In the genomic region with DNA sequence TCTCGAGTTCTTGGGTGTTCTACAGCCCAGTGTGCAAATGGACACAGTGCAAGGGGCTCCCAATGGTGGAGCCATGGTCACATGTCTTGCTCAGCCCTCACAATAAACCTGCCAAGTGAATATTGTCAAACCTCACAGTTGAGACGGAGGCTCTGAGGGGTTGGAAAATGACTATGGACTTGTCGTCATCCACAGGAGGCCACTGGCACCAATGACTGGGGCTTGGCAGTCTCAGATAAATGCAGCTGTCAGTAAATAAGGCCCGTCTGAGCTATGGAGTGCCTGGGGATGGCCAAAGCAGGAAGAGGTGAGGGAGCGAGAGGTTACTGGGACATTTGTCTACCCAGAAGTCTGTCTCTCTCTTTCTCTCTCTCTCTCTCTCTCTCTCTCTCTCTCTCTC, we compare ENCODE assay signal across 24 mouse cellular contexts. TPM values are rescaled to one million over a fixed set of nuclear protein-coding genes. Genes with fewer than 3 reads are reported as not detected.
DNase-seq lines count a peak whose midpoint lies in the region; ATAC-seq and TF ChIP-seq lines count a peak whose summit lies in the region.
"Had no signal": no experiment of that assay in that cellular context is flagged by ENCODE, and none has a peak within 500 bp of the region (broad histone marks: within the 10 kb centered on the region; RNA-seq: fewer than 3 reads in every experiment).

No protein-coding gene starts in this region.

- H3K9ac ChIP-seq in MEL (ENCODE audit: control insufficient read depth, low read depth, low read length, poor library complexity, severe bottlenecking) = no peak overlapping the region
- no peak overlapping the region for H3K9ac ChIP-seq in liver, postnatal 0 days (replicated peaks)
- H3K9ac ChIP-seq in kidney, embryonic 15.5 days = no peak overlapping the region
- H3K9ac ChIP-seq: forebrain, embryonic 13.5 days; hindbrain, embryonic 13.5 days; intestine, embryonic 15.5 days; liver, embryonic 15.5 days; neural tube, embryonic 12.5 days had no signal

- 71% methylated on average over 5 of the region's 5 CpGs for WGBS in lung, adult 2 months
- 36% methylated on average over 5 of the region's 5 CpGs for WGBS in liver, postnatal 0 days (ENCODE audit: insufficient replicate concordance)
- WGBS in kidney, embryonic 15.5 days = 82% methylated on average over 5 of the region's 5 CpGs

- H3K9me3 ChIP-seq in MEL (replicated peaks; ENCODE audit: insufficient read depth, low read length) = no peaks in the 10 kb centered on the region
- H3K9me3 ChIP-seq in liver, postnatal 0 days (ENCODE audit: low read length) = no peaks in the 10 kb centered on the region
- no peaks in the 10 kb centered on the region for H3K9me3 ChIP-seq in kidney, embryonic 15.5 days (replicated peaks)
- H3K9me3 ChIP-seq: embryonic facial prominence, embryonic 10.5 days; forebrain, embryonic 13.5 days; hindbrain, embryonic 13.5 days; intestine, embryonic 15.5 days; liver, embryonic 15.5 days; midbrain, embryonic 10.5 days; neural tube, embryonic 12.5 days had no signal

- H3K36me3 ChIP-seq in MEL (ENCODE audit: control insufficient read depth in 1 of 2, insufficient read depth in 2 of 2, low read length in 2 of 2) = peaks cover 15 to 46% of the 10 kb centered on the region in 2 experiments
- no peaks in the 10 kb centered on the region for H3K36me3 ChIP-seq in liver, postnatal 0 days (replicated peaks; ENCODE audit: insufficient read depth, low read length)
- no peaks in the 10 kb centered on the region for H3K36me3 ChIP-seq in kidney, embryonic 15.5 days
- H3K36me3 ChIP-seq: embryonic facial prominence, embryonic 10.5 days; hindbrain, embryonic 13.5 days; intestine, embryonic 15.5 days; liver, embryonic 15.5 days; midbrain, embryonic 10.5 days; neural tube, embryonic 12.5 days had no signal

- no peaks in the 10 kb centered on the region for H3K27me3 ChIP-seq in MEL (ENCODE audit: control insufficient read depth in 1 of 2, insufficient read depth in 2 of 2, low read length in 2 of 2)
- H3K27me3 ChIP-seq in liver, postnatal 0 days (ENCODE audit: insufficient read depth, low read length) = no peaks in the 10 kb centered on the region
- no peaks in the 10 kb centered on the region for H3K27me3 ChIP-seq in kidney, embryonic 15.5 days
- H3K27me3 ChIP-seq: forebrain, embryonic 13.5 days; hindbrain, embryonic 13.5 days; intestine, embryonic 15.5 days; neural tube, embryonic 12.5 days; Patski had no signal

- ATAC-seq in liver, postnatal 0 days = no peak
- no peak for ATAC-seq in kidney, embryonic 15.5 days (replicated peaks; ENCODE audit: low FRiP score)
- ATAC-seq: forebrain, embryonic 13.5 days; intestine, embryonic 15.5 days; Patski had no signal

- 0 out of 2 replicates have a peak, but pooled peaks cover 2% of the 10 kb centered on the region for H3K4me1 ChIP-seq in lung, adult 2 months (ENCODE audit: control insufficient read depth, insufficient read depth, low read length)
- H3K4me1 ChIP-seq in MEL (ENCODE audit: control insufficient read depth in 1 of 2, insufficient read depth in 2 of 2, low read length in 2 of 2) = peaks cover 21 to 46% of the 10 kb centered on the region in 2 experiments
- H3K4me1 ChIP-seq in liver, postnatal 0 days (ENCODE audit: insufficient read depth) = peaks cover 10% of the 10 kb centered on the region; the same call in 1 of the 2 replicates
- H3K4me1 ChIP-seq in kidney, embryonic 15.5 days = peaks cover 22% of the 10 kb centered on the region

- peak overlapping the region; percentile 13 for H3K4me3 ChIP-seq in lung, adult 2 months (replicated peaks; ENCODE audit: extremely low read depth, low read depth, low read length)
- H3K4me3 ChIP-seq in MEL (ENCODE audit: control insufficient read depth in 1 of 2, insufficient read depth in 1 of 2, low read depth in 2 of 2, low read length in 2 of 2) = no peak overlapping the region
- H3K4me3 ChIP-seq in liver, postnatal 0 days (ENCODE audit: low read depth, low read length) = no peak overlapping the region
- H3K4me3 ChIP-seq in kidney, embryonic 15.5 days (replicated peaks) = no peak overlapping the region
- H3K4me3 ChIP-seq: embryonic facial prominence, embryonic 10.5 days; forebrain, embryonic 13.5 days; hindbrain, embryonic 13.5 days; intestine, embryonic 15.5 days; liver, embryonic 15.5 days; midbrain, embryonic 10.5 days; neural tube, embryonic 12.5 days had no signal

- no peak for TF ChIP-seq CTCF in lung, adult 2 months (IDR thresholded peaks at IDR 0.05; ENCODE audit: insufficient read depth, low read length)
- TF ChIP-seq CTCF in MEL (IDR thresholded peaks at IDR 0.05 in 2 of 3, conservative IDR thresholded peaks at IDR 0.05 in 1 of 3; ENCODE audit: control insufficient read depth in 1 of 3, insufficient read depth in 1 of 3, low read depth in 2 of 3, low read length in 3 of 3, poor library complexity in 1 of 3, severe bottlenecking in 1 of 3) = no peak
- no peak for TF ChIP-seq CTCF in liver, postnatal 0 days (IDR thresholded peaks at IDR 0.05; ENCODE audit: low read depth)

- no peak for DNase-seq in lung, adult 2 months
- no peak for DNase-seq in lung, postnatal 25 days (ENCODE audit: low spot score)
- no peak for DNase-seq in MEL (ENCODE audit: low read depth, low spot score)
- DNase-seq in liver, postnatal 0 days = no peak
- peak; percentile 32 for DNase-seq in thymus, postnatal 25 days
- DNase-seq in cerebellum, adult 8-10 months = no peak
- DNase-seq in heart, postnatal 14 days = no peak
- DNase-seq: adrenal gland, postnatal 25 days; cerebellum, adult 2 months; heart, postnatal 10 days; kidney, adult 9 months; kidney, postnatal 36 days; lung, postnatal 14 days; right cerebral cortex, adult 18-20 months had no signal

- no peak for TF ChIP-seq RAD21 in MEL (IDR thresholded peaks at IDR 0.05; ENCODE audit: low read depth, low read length)

- H3K79me2 ChIP-seq in MEL (ENCODE audit: control insufficient read depth, insufficient read depth, low read length, poor library complexity) = no peaks in the 10 kb centered on the region

- intact Hi-C loops in heart, postnatal 14 days (cut with DNase I) = no loop called here

- H3K4me2 ChIP-seq in liver, postnatal 0 days (ENCODE audit: low read depth, low read length) = peak overlapping the region; percentile 42; the same call in 1 of the 2 replicates
- no peak overlapping the region for H3K4me2 ChIP-seq in kidney, embryonic 15.5 days
- H3K4me2 ChIP-seq: forebrain, embryonic 13.5 days; heart, embryonic 11.5 days; hindbrain, embryonic 13.5 days; intestine, embryonic 15.5 days; liver, embryonic 15.5 days; neural tube, embryonic 12.5 days had no signal

- TF ChIP-seq POLR2A in lung, adult 2 months (IDR thresholded peaks at IDR 0.05; ENCODE audit: borderline replicate concordance, extremely low read depth, low read depth, low read length) = no peak
- no peak for TF ChIP-seq POLR2A in MEL (IDR thresholded peaks at IDR 0.05; ENCODE audit: control insufficient read depth in 1 of 2, insufficient read depth in 1 of 2, low read depth in 1 of 2, low read length in 2 of 2, poor library complexity in 1 of 2)

- TF ChIP-seq EP300 in MEL (IDR thresholded peaks at IDR 0.05; ENCODE audit: low read depth in 1 of 2, low read length in 2 of 2) = no peak
- TF ChIP-seq EP300 in liver, postnatal 0 days (IDR thresholded peaks at IDR 0.05; ENCODE audit: low read depth) = no peak

- H3K27ac ChIP-seq in MEL (ENCODE audit: control insufficient read depth, low read depth, low read length) = peak overlapping the region; percentile 68
- no peak overlapping the region for H3K27ac ChIP-seq in liver, postnatal 0 days (ENCODE audit: low read depth)
- H3K27ac ChIP-seq in kidney, embryonic 15.5 days = no peak overlapping the region
- H3K27ac ChIP-seq: embryonic facial prominence, embryonic 10.5 days; forebrain, embryonic 13.5 days; hindbrain, embryonic 13.5 days; intestine, embryonic 15.5 days; liver, embryonic 15.5 days; midbrain, embryonic 10.5 days; neural tube, embryonic 12.5 days had no signal

TF ChIP-seq in MEL, 35 proteins besides CTCF, POLR2A, EP300 and RAD21:
- no peak for TF ChIP-seq ZNF384 (IDR thresholded peaks at IDR 0.05; ENCODE audit: low read depth, low read length)
- no peak for TF ChIP-seq KAT2A (conservative IDR thresholded peaks at IDR 0.05; ENCODE audit: low read depth, low read length)
- no peak for TF ChIP-seq NELFE (IDR thresholded peaks at IDR 0.05; ENCODE audit: low read depth, low read length)
- no peak for TF ChIP-seq GATA1 (IDR thresholded peaks at IDR 0.05; ENCODE audit: low read depth, low read length)
- TF ChIP-seq MAFK (IDR thresholded peaks at IDR 0.05; ENCODE audit: borderline replicate concordance, low read depth, low read length) = no peak
- TF ChIP-seq HCFC1 (IDR thresholded peaks at IDR 0.05; ENCODE audit: low read depth, low read length) = no peak
- TF ChIP-seq USF1 (IDR thresholded peaks at IDR 0.05; ENCODE audit: low read depth, low read length) = no peak
- TF ChIP-seq BHLHE40 (IDR thresholded peaks at IDR 0.05; ENCODE audit: borderline replicate concordance, low read depth, low read length) = no peak
- TF ChIP-seq E2F4 (IDR thresholded peaks at IDR 0.05; ENCODE audit: borderline replicate concordance, low read depth, low read length) = no peak
- TF ChIP-seq CHD1 (IDR thresholded peaks at IDR 0.05; ENCODE audit: low read depth, low read length) = no peak
- TF ChIP-seq TCF12 (IDR thresholded peaks at IDR 0.05; ENCODE audit: low read depth, low read length) = no peak
- TF ChIP-seq SIN3A (IDR thresholded peaks at IDR 0.05; ENCODE audit: low read length) = no peak
- no peak for TF ChIP-seq ZKSCAN1 (IDR thresholded peaks at IDR 0.05; ENCODE audit: low read depth, low read length)
- TF ChIP-seq TBP (IDR thresholded peaks at IDR 0.05; ENCODE audit: low read depth, low read length) = no peak
- no peak; the same call in 1 of the 2 replicates for TF ChIP-seq SMC3 (IDR thresholded peaks at IDR 0.05; ENCODE audit: low read depth, low read length)
- TF ChIP-seq MEF2A (IDR thresholded peaks at IDR 0.05; ENCODE audit: extremely low read depth, insufficient replicate concordance, low read depth, low read length, poor library complexity, severe bottlenecking) = no peak
- no peak for TF ChIP-seq UBTF (IDR thresholded peaks at IDR 0.05; ENCODE audit: borderline replicate concordance, insufficient read depth, low read depth, low read length)
TF ChIP-seq in MEL: peak in this region for 0.

RNA-seq across cellular contexts. Expression of a gene that starts 48.1 kb away (rescaled TPM):
- polyA plus RNA-seq in lung, adult 2 months (2012; rRNA removed) = 14.1 and 14.7 TPM in 2 replicates
- total RNA-seq in MEL (2012; rRNA removed) = 14.3 and 14.9 TPM in 2 replicates
- polyA plus RNA-seq in MEL (2012; ENCODE audit: insufficient read depth in 1 of 2, insufficient read length in 2 of 2, low read depth in 1 of 2, low replicate concordance in 2 of 2, missing spikeins in 1 of 2) = 10 to 100 TPM in 1 of 2 experiments, not detected in 1; 18.1 TPM
- polyA plus RNA-seq in liver, postnatal 0 days (2015; fragmentation: Nextera tagmentation; extraction: Ambion mirVana) = 4.2 and 5.4 TPM in 2 replicates
- 17.8 and 19.3 TPM in 2 replicates for polyA plus RNA-seq in kidney, embryonic 15.5 days (2015; fragmentation: Nextera tagmentation; extraction: Ambion mirVana)
- 10 to 100 TPM; 11.8 to 12.4 TPM for total RNA-seq in heart, postnatal 14 days (2021)
